Comparison of ENCODE assay signal across 14 mouse cellular contexts in genomic region chr19:56291898-56292297, GRCm38 (mm10). TPM values are rescaled to one million over a fixed set of nuclear protein-coding genes. Genes with fewer than 3 reads are reported as not detected.
DNase-seq lines count a peak whose midpoint lies in the region.
"Had no signal": no experiment of that assay in that cellular context is flagged by ENCODE, and none has a peak within 500 bp of the region (broad histone marks: within the 10 kb centered on the region; RNA-seq: fewer than 3 reads in every experiment).

No protein-coding gene starts in this region.

- DNase-seq in gastrocnemius, postnatal 10 days: peak; percentile 18
- DNase-seq in gastrocnemius, adult 18-20 months (ENCODE audit: low spot score): no peak
- peak; percentile 7 for DNase-seq in layer of hippocampus, adult 11-12 months (ENCODE audit: low spot score)
- no peak for DNase-seq in layer of hippocampus, adult 8-10 months (ENCODE audit: low spot score in 2 of 2)
- peak; percentile 47 for DNase-seq in testis, postnatal 10 days (ENCODE audit: low spot score)
- DNase-seq in testis, postnatal 14 days (ENCODE audit: low spot score): no peak
- DNase-seq in telencephalon, adult 2 months (ENCODE audit: low read depth, low spot score): peak; percentile 18
- DNase-seq in thymus, postnatal 4 days: no peak
- DNase-seq: cerebellum, adult 2 months; right cerebral cortex, postnatal 4 days; thymus, postnatal 14 days had no signal

RNA-seq across cellular contexts. Expression of gene Habp2, which starts 5.0 kb away (rescaled TPM):
- under 1 TPM in 1 of 2 experiments, not detected in 1; 0.11 TPM for total RNA-seq in gastrocnemius, postnatal 10 days (2021)
- not detected for total RNA-seq in gastrocnemius, adult 18-20 months (2021)
- not detected for total RNA-seq in layer of hippocampus, adult 8-10 months (2022)
- total RNA-seq: CH12.LX; heart, postnatal 36 days; left cerebral cortex, adult 2 months had no signal

Comparison
In these comparisons a context has a peak if more than half of its experiments do, and no peak if none do; other contexts are left out.
1. DNase-seq: peak in gastrocnemius, postnatal 10 days (single experiment), layer of hippocampus, adult 11-12 months (single experiment), testis, postnatal 10 days (single experiment) and telencephalon, adult 2 months (single experiment); none in gastrocnemius, adult 18-20 months (single experiment), layer of hippocampus, adult 8-10 months (0 of 2), testis, postnatal 14 days (single experiment) and thymus, postnatal 4 days (single experiment).